Mouse (Mus musculus) olfactory bulb, adult 2 months (tissue): ENCODE results near the gene 5330417H12Rik.

Source experiments
- CTCF ChIP-seq: fragments of 200-500 bp; IDR thresholded peaks from 2 replicates; pipeline ENCODE4 v1.5.1; 2012; ENCODE audit warnings: low read depth, mild to moderate bottlenecking, low read length, moderate library complexity; ENCODE audit not compliant: insufficient read depth
- POLR2A ChIP-seq: fragments of 200-500 bp; IDR thresholded peaks from 2 replicates; pipeline ENCODE4 v1.6.1; 2012; ENCODE audit warnings: mild to moderate bottlenecking, low read depth, low read length, moderate library complexity; ENCODE audit not compliant: insufficient read depth

GRCm38 (mm10) chr7:107594857-107595402 is 30.0 kb downstream of the 5330417H12Rik start, which contains the start of gene Ppfibp2:
- TF ChIP-seq CTCF (no peak), POLR2A (no peak)
